Mouse (Mus musculus): Measurements from ENCODE around the gene Pphln1. TPM values are rescaled to one million over a fixed set of nuclear protein-coding genes. Genes with fewer than 3 reads are reported as not detected.

Pphln1 gene
- 17.6 and 20.6 TPM in 2 replicates for polyA plus RNA-seq (2015; fragmentation: Nextera tagmentation; extraction: Ambion mirVana)

GRCm38 (mm10) chr15:93397826-93398698, at the start of gene Pphln1, which contains the start of gene Zcrb1:
TSS of gene Pphln1 (plus strand) at chr15:93398350.
TSS of gene Zcrb1 (minus strand) at chr15:93398334.

Other genes with a start within 250 kb of the Pphln1 start
- 4.3 and 5.2 TPM in 2 replicates for gene Gxylt1, start 123.2 kb upstream of the Pphln1 start, polyA plus RNA-seq (2015; fragmentation: Nextera tagmentation; extraction: Ambion mirVana)
- 30.9 and 37.3 TPM in 2 replicates for gene Yaf2, start 61.4 kb upstream of the Pphln1 start, polyA plus RNA-seq (2015; fragmentation: Nextera tagmentation; extraction: Ambion mirVana)
- 83.3 and 101 TPM in 2 replicates for gene Zcrb1, start within 50 bp of the Pphln1 start, polyA plus RNA-seq (2015; fragmentation: Nextera tagmentation; extraction: Ambion mirVana)
- gene Prickle1, start 197.5 kb downstream of the Pphln1 start, polyA plus RNA-seq (2015; fragmentation: Nextera tagmentation; extraction: Ambion mirVana), result 8.5 and 10.6 TPM in 2 replicates

All from spleen, postnatal 0 days (tissue).